Mouse (Mus musculus) CH12.LX (cell line): Measurements from ENCODE around the gene Lama2.

ENCODE experiments used
- CTCF ChIP-seq, 2 experiments: IDR thresholded peaks in 1 of 2; conservative IDR thresholded peaks in 1 of 2; 2 replicates each; pipeline ENCODE4 v1.5.1; 2011 to 2012; ENCODE audit warnings: low read depth in 2 of 2, low read length in 2 of 2, improper control_type of control experiment in 1 of 2, inconsistent platforms in 1 of 2, mild to moderate bottlenecking in 1 of 2, moderate library complexity in 1 of 2
- MAFK ChIP-seq: IDR thresholded peaks from 2 replicates; pipeline ENCODE4 v1.6.1; 2011; ENCODE audit warnings: low read length, improper control_type of control experiment; ENCODE audit not compliant: insufficient replicate concordance
- MAX ChIP-seq: IDR thresholded peaks from 2 replicates; pipeline ENCODE4 v1.6.1; 2011; ENCODE audit warnings: low read length, improper control_type of control experiment
- MYC ChIP-seq: IDR thresholded peaks from 2 replicates; pipeline ENCODE4 v1.6.1; 2011; ENCODE audit warnings: low read depth, mild to moderate bottlenecking, improper control_type of control experiment, low read length
- PAX5 ChIP-seq: IDR thresholded peaks from 2 replicates; pipeline ENCODE4 v1.6.1; 2012; ENCODE audit warnings: low read length, inconsistent platforms, mixed read lengths
- POLR2A ChIP-seq: IDR thresholded peaks from 2 replicates; pipeline ENCODE4 v1.6.1; 2011; ENCODE audit warnings: low read depth, mild to moderate bottlenecking, improper control_type of control experiment, low read length
- RAD21 ChIP-seq: IDR thresholded peaks from 2 replicates; pipeline ENCODE4 v1.6.1; 2011; ENCODE audit warnings: low read depth, mild to moderate bottlenecking, low read length, improper control_type of control experiment, moderate library complexity

- TF ChIP-seq POLR2A (no peak), CTCF (conservative IDR thresholded peaks at IDR 0.05 in 1 of 2, IDR thresholded peaks at IDR 0.05 in 1 of 2; ENCODE audit: low read depth in 2 of 2, low read length in 2 of 2) (no peak), MAX (no peak), MAFK (no peak), MYC (no peak), RAD21 (no peak), PAX5 (no peak)
Measured at GRCm38 (mm10) chr10:27116938-27117647, 502.5 kb downstream of the Lama2 start.
